10 mouse cellular contexts compared by ENCODE assay signal in the genomic region with DNA sequence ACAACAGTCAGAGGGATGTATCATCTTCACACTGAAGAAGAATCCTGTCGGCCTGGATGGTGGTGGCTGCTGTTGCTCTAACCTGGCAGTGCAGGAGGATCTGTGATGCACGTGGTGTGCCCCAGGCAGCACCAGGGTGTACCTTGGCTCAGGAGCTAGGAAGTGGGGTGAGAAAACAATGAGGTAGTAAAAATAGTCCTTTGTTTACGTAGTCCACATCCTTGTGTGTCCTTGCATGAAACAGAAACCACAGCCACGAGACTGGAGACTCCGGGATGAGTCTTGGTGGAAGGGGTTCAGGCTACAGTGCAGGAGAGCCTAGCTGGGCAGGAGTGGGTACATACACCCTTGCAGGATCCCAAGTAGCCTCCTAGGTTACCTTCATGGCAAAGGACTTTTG. TPM values are rescaled to one million over a fixed set of nuclear protein-coding genes. Genes with fewer than 3 reads are reported as not detected.
DNase-seq lines count a peak whose midpoint lies in the region; TF ChIP-seq lines count a peak whose summit lies in the region.
"Had no signal": no experiment of that assay in that cellular context is flagged by ENCODE, and none has a peak within 500 bp of the region (broad histone marks: within the 10 kb centered on the region; RNA-seq: fewer than 3 reads in every experiment).

No protein-coding gene starts in this region.

- TF ChIP-seq CTCF in heart, adult 2 months (IDR thresholded peaks at IDR 0.05) = no peak
- no peak for TF ChIP-seq CTCF in CH12.LX (conservative IDR thresholded peaks at IDR 0.05 in 1 of 2, IDR thresholded peaks at IDR 0.05 in 1 of 2; ENCODE audit: low read depth in 2 of 2, low read length in 2 of 2)

- H3K79me2 ChIP-seq in heart, adult 2 months (replicated peaks; ENCODE audit: control insufficient read depth, insufficient read depth, low read length) = no peaks in the 10 kb centered on the region
- H3K79me2 ChIP-seq in CH12.LX (replicated peaks; ENCODE audit: control insufficient read depth, extremely low read depth, insufficient read depth, poor library complexity, severe bottlenecking) = no peaks in the 10 kb centered on the region

- TF ChIP-seq EP300 in heart, adult 2 months (IDR thresholded peaks at IDR 0.05; ENCODE audit: insufficient read depth, low read depth, low read length) = peak; percentile 54; the same call in 1 of the 2 replicates
- TF ChIP-seq EP300 in CH12.LX (IDR thresholded peaks at IDR 0.05; ENCODE audit: low read length) = no peak

- in situ Hi-C loops in CH12.LX (cut with MboI; ENCODE audit: low pct_ligation_motif_present, low pct_unique_long_range_greater_than_20kb, low sequenced_read_pairs) = no loop called here

- peak overlapping the region; percentile 90 for H3K27ac ChIP-seq in heart, adult 2 months
- H3K27ac ChIP-seq in CH12.LX (ENCODE audit: insufficient read depth, low read depth) = no peak overlapping the region
- H3K27ac ChIP-seq: hindbrain, embryonic 15.5 days; macrophage had no signal

- no peaks in the 10 kb centered on the region for H3K36me3 ChIP-seq in heart, adult 2 months (ENCODE audit: control insufficient read depth, insufficient read depth, low read length)
- no peaks in the 10 kb centered on the region for H3K36me3 ChIP-seq in CH12.LX (replicated peaks in 1 of 2; ENCODE audit: control insufficient read depth in 1 of 2, insufficient read depth in 1 of 2, low read length in 1 of 2)
- H3K36me3 ChIP-seq: hindbrain, embryonic 15.5 days had no signal

- DNase-seq in heart, adult 2 months = peak; percentile 43 to 51
- no peak for DNase-seq in heart, postnatal 10 days
- DNase-seq in CH12.LX (ENCODE audit: extremely low read depth) = no peak
- DNase-seq in fat pad, adult 2 months (ENCODE audit: extremely low read depth, low read depth, low spot score) = peak; percentile 76
- DNase-seq in lung, adult 18-20 months = peak; percentile 62 to 76
- no peak for DNase-seq in right cerebral cortex, adult 18-20 months
- no peak for DNase-seq in liver
- no peak for DNase-seq in gastrocnemius, postnatal 36 days

- H3K4me3 ChIP-seq in heart, adult 2 months = peak overlapping the region; percentile 11; the same call in 1 of the 2 replicates
- H3K4me3 ChIP-seq in CH12.LX (replicated peaks in 1 of 3; ENCODE audit: low read depth in 2 of 3, low read length in 2 of 3, poor library complexity in 1 of 3) = no peak overlapping the region
- H3K4me3 ChIP-seq: hindbrain, embryonic 15.5 days had no signal

- WGBS in heart, adult 2 months = 42% methylated on average over 5 of the region's 5 CpGs

- H3K27me3 ChIP-seq in heart, adult 2 months (ENCODE audit: control insufficient read depth, insufficient read depth, low read length) = no peaks in the 10 kb centered on the region
- H3K27me3 ChIP-seq in CH12.LX (replicated peaks) = no peaks in the 10 kb centered on the region
- H3K27me3 ChIP-seq: hindbrain, embryonic 15.5 days had no signal

- no peak; the same call in 1 of the 2 replicates for TF ChIP-seq POLR2A in heart, adult 2 months (IDR thresholded peaks at IDR 0.05; ENCODE audit: insufficient read depth, low read depth, low read length)
- no peak for TF ChIP-seq POLR2A in CH12.LX (IDR thresholded peaks at IDR 0.05; ENCODE audit: low read depth, low read length)

- no peak for TF ChIP-seq RAD21 in CH12.LX (IDR thresholded peaks at IDR 0.05; ENCODE audit: low read depth, low read length)

- peaks cover 21% of the 10 kb centered on the region for H3K4me1 ChIP-seq in heart, adult 2 months (ENCODE audit: control insufficient read depth, insufficient read depth, low read length)
- peaks cover 14 to 21% of the 10 kb centered on the region in 2 experiments; a peak in 2 of 4 replicates for H3K4me1 ChIP-seq in CH12.LX (ENCODE audit: control insufficient read depth in 1 of 2, insufficient read depth in 2 of 2)

- no peak overlapping the region for H3K9ac ChIP-seq in heart, adult 2 months (ENCODE audit: low read depth, low read length)
- H3K9ac ChIP-seq in CH12.LX (ENCODE audit: insufficient read depth, low read depth) = no peak overlapping the region
- H3K9ac ChIP-seq: hindbrain, embryonic 15.5 days had no signal

- intact Hi-C loops in heart, adult 2 months (cut with DNase I) = no loop called here
- intact Hi-C loops in heart, postnatal 10 days (cut with DNase I) = no loop called here
- intact Hi-C loops in gastrocnemius, postnatal 36 days (cut with DNase I) = no loop called here

- no peaks in the 10 kb centered on the region for H3K9me3 ChIP-seq in CH12.LX (replicated peaks; ENCODE audit: low read length)
- H3K9me3 ChIP-seq: hindbrain, embryonic 15.5 days had no signal

- H3K4me2 ChIP-seq in CH12.LX (ENCODE audit: insufficient read depth, low read depth, poor library complexity, severe bottlenecking) = peak overlapping the region; percentile 52; the same call in 1 of the 2 replicates
- H3K4me2 ChIP-seq: hindbrain, embryonic 15.5 days had no signal

- dilution Hi-C loops in CH12.LX (cut with MboI; ENCODE audit: extremely low pct_ligation_motif_present, extremely low pct_unique_long_range_greater_than_20kb, low sequenced_read_pairs) = no loop called here

TF ChIP-seq in CH12.LX, 34 proteins besides CTCF, POLR2A, EP300 and RAD21:
- TF ChIP-seq IRF4 (IDR thresholded peaks at IDR 0.05; ENCODE audit: low read depth, low read length) (no peak), JUN (IDR thresholded peaks at IDR 0.05; ENCODE audit: insufficient read depth, low read depth, low read length) (no peak), PAX5 (IDR thresholded peaks at IDR 0.05; ENCODE audit: low read length) (no peak), SMC3 (IDR thresholded peaks at IDR 0.05; ENCODE audit: low read depth, low read length) (no peak), HCFC1 (IDR thresholded peaks at IDR 0.05; ENCODE audit: low read depth, low read length) (no peak)

RNA-seq across cellular contexts. Expression of a gene that starts 15.1 kb away (rescaled TPM):
- 10 to 100 TPM; 86.7 to 88.3 TPM for total RNA-seq in heart, adult 2 months (2021)
- 25.6 and 26.3 TPM in 2 replicates for polyA plus RNA-seq in heart, adult 2 months (2012; rRNA removed)
- 10 to 100 TPM; 84.3 to 88.1 TPM for total RNA-seq in heart, postnatal 10 days (2021)
- total RNA-seq in CH12.LX (2012; rRNA removed) (51.4 and 53.1 TPM in 2 replicates), CH12.LX (2014; rRNA removed) (26.4 and 27.7 TPM in 2 replicates)
- polyA plus RNA-seq in CH12.LX (2012; ENCODE audit: insufficient read length, low read depth) = 35.2 and 36.9 TPM in 2 replicates
- total RNA-seq in gastrocnemius, postnatal 36 days (2021) = 10 to 100 TPM; 23.6 to 28.3 TPM

RNA-seq across cellular contexts. Expression of a gene that starts 53.2 kb away (rescaled TPM):
- total RNA-seq in heart, adult 2 months (2021) = 10 to 100 TPM; 25.0 to 27.3 TPM
- 25.5 and 26.0 TPM in 2 replicates for polyA plus RNA-seq in heart, adult 2 months (2012; rRNA removed)
- total RNA-seq in heart, postnatal 10 days (2021) = 10 to 100 TPM; 57.2 to 63.7 TPM
- total RNA-seq in CH12.LX (2012; rRNA removed) = 5.7 and 5.9 TPM in 2 replicates
- total RNA-seq in CH12.LX (2014; rRNA removed) = 4.3 and 4.5 TPM in 2 replicates
- 5.7 and 8.4 TPM in 2 replicates for polyA plus RNA-seq in CH12.LX (2012; ENCODE audit: insufficient read length, low read depth)
- total RNA-seq in gastrocnemius, postnatal 36 days (2021) = 10 to 100 TPM; 22.7 to 24.4 TPM

Comparison
In these comparisons a context has a peak if more than half of its experiments do, and no peak if none do; other contexts are left out.
1. DNase-seq: peak in heart, adult 2 months (2 of 2), fat pad, adult 2 months (single experiment) and lung, adult 18-20 months (2 of 2); none in heart, postnatal 10 days (0 of 2), CH12.LX (single experiment), right cerebral cortex, adult 18-20 months (single experiment), liver (single experiment) and gastrocnemius, postnatal 36 days (0 of 2).